7 mouse cellular contexts compared by ENCODE assay signal in genomic region chr14:57658301-57658700, GRCm38 (mm10). TPM values are rescaled to one million over a fixed set of nuclear protein-coding genes. Genes with fewer than 3 reads are reported as not detected.
A peak's percentile ranks its signal among the peaks of the same experiment; 100 is the strongest.
DNase-seq lines count a peak whose midpoint lies in the region; ATAC-seq and TF ChIP-seq lines count a peak whose summit lies in the region.

No protein-coding gene starts in this region.

- no peak overlapping the region for H3K4me3 ChIP-seq in lung, embryonic 14.5 days (ENCODE audit: low read depth, low read length)
- no peak overlapping the region for H3K4me3 ChIP-seq in E14TG2a.4 (replicated peaks; ENCODE audit: low read length)
- no peak overlapping the region for H3K4me3 ChIP-seq in embryonic facial prominence, embryonic 10.5 days

- H3K27me3 ChIP-seq in lung, embryonic 14.5 days (ENCODE audit: insufficient read depth, low read length) = no peaks in the 10 kb centered on the region
- H3K27me3 ChIP-seq in E14TG2a.4 (ENCODE audit: insufficient read depth, low read length) = no peaks in the 10 kb centered on the region
- H3K27me3 ChIP-seq in embryonic facial prominence, embryonic 10.5 days (replicated peaks; ENCODE audit: low read depth, poor library complexity, severe bottlenecking) = no peaks in the 10 kb centered on the region

- no peaks in the 10 kb centered on the region for H3K36me3 ChIP-seq in lung, embryonic 14.5 days (ENCODE audit: insufficient read depth)
- H3K36me3 ChIP-seq in E14TG2a.4 (ENCODE audit: insufficient read depth, low read length) = peaks cover 43% of the 10 kb centered on the region
- H3K36me3 ChIP-seq in embryonic facial prominence, embryonic 10.5 days (replicated peaks) = peaks cover 29% of the 10 kb centered on the region

- no peak for DNase-seq in lung, embryonic 14.5 days
- no peak for DNase-seq in lung, postnatal 25 days (ENCODE audit: low spot score)
- DNase-seq in ZHBTc4 (ENCODE audit: low read depth, low spot score) = peak; percentile 62
- no peak for DNase-seq in embryonic facial prominence, embryonic 10.5 days (ENCODE audit: low spot score)
- no peak for DNase-seq in left cerebral cortex, adult 11 months (ENCODE audit: low spot score)

- H3K4me2 ChIP-seq in lung, embryonic 14.5 days = no peak overlapping the region

- TF ChIP-seq CTCF in lung, embryonic 14.5 days (IDR thresholded peaks at IDR 0.05; ENCODE audit: low read depth) = peak; percentile 13; the same call in 1 of the 2 replicates
- TF ChIP-seq CTCF in E14TG2a.4 (conservative IDR thresholded peaks at IDR 0.05; ENCODE audit: low read length) = peak; percentile 27

- no peak for ATAC-seq in lung, embryonic 14.5 days (ENCODE audit: insufficient read depth)
- peak; percentile 89 for ATAC-seq in megakaryocyte-erythroid progenitor cell, adult 5-6 weeks (replicated peaks; ENCODE audit: low FRiP score, low TSS enrichment, poor library complexity, severe bottlenecking)

- H3K9me3 ChIP-seq in lung, embryonic 14.5 days (ENCODE audit: low read depth, low read length) = no peaks in the 10 kb centered on the region
- H3K9me3 ChIP-seq in E14TG2a.4 (ENCODE audit: low read length) = no peaks in the 10 kb centered on the region
- no peaks in the 10 kb centered on the region for H3K9me3 ChIP-seq in embryonic facial prominence, embryonic 10.5 days

- WGBS in lung, embryonic 14.5 days = 96% methylated on average over 4 of the region's 4 CpGs
- WGBS in embryonic facial prominence, embryonic 10.5 days = 96% methylated on average over 4 of the region's 4 CpGs

- H3K27ac ChIP-seq in lung, embryonic 14.5 days (ENCODE audit: low read depth) = no peak overlapping the region
- no peak overlapping the region for H3K27ac ChIP-seq in embryonic facial prominence, embryonic 10.5 days (replicated peaks)

- 0 out of 2 replicates have a peak, but pooled peaks cover under 1% of the 10 kb centered on the region for H3K4me1 ChIP-seq in lung, embryonic 14.5 days (ENCODE audit: insufficient read depth)
- peaks cover 39% of the 10 kb centered on the region for H3K4me1 ChIP-seq in E14TG2a.4 (replicated peaks; ENCODE audit: low read depth, low read length)
- H3K4me1 ChIP-seq in embryonic facial prominence, embryonic 10.5 days = peaks cover 9% of the 10 kb centered on the region

- no peak overlapping the region for H3K9ac ChIP-seq in lung, embryonic 14.5 days

RNA-seq across cellular contexts. Expression of gene Xpo4, which starts 6.9 kb away (rescaled TPM):
- polyA plus RNA-seq in lung, embryonic 14.5 days (2014; fragmentation: Nextera tagmentation; extraction: Ambion mirVana) = 33.7 and 37.1 TPM in 2 replicates
- total RNA-seq in megakaryocyte-erythroid progenitor cell, adult 5-6 weeks (2014; fragmentation: Nextera tagmentation) = 48.5 and 56.7 TPM in 2 replicates
- 61.1 and 69.0 TPM in 2 replicates for total RNA-seq in megakaryocyte-erythroid progenitor cell, adult 5-6 weeks (2017)
- 30.0 and 32.9 TPM in 2 replicates for polyA plus RNA-seq in embryonic facial prominence, embryonic 10.5 days (2016; fragmentation: Nextera tagmentation; extraction: Ambion mirVana)
